Mouse (Mus musculus): ENCODE measurements around the gene Pik3r5. TPM values are rescaled to one million over a fixed set of nuclear protein-coding genes. Genes with fewer than 3 reads are reported as not detected.
A peak's percentile ranks its signal among the peaks of the same experiment; 100 is the strongest.

The Pik3r5 gene
- polyA plus RNA-seq, 1 experiment from 2014 or later = 0.81 TPM

DNA sequence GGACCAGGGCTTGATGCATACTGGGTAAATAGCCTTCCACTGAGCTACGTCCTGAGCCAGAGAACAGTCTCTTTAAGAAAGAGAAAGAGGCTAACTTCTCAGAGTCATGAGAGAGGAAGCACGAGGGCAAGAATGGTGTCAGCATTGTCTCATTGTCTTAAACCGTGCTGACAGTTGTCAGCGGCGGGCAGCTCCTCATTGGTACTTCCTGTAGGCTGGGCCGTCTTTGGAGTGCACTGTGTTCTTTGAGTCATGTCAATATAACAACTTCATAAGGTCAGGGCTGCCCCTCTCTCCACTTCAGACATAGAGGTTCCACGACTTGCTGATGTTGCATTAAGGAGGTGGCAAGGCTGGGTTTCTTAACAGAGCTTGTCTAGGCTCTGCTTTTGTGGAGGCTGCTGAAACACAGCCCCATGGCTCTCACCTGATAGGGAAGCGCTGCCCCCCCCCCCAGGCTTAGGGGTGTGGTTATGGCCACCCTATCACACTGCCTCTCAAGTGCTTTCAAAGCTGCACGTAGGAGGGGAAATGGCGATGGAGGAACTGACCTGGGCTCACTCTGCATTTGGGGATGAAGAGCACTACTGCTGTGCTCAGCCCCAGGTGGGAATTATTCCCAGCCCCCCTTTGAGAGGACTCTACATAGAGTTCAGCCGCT is 24.5 kb upstream of the Pik3r5 start:
- Histone ChIP-seq H3K4me3 (no peak overlapping the region), H3K36me3 (no peaks in the 10 kb centered on the region), H3K9me3 (replicated peaks) (no peaks in the 10 kb centered on the region), H3K27ac (no peak overlapping the region), H3K4me1 (no peaks in the 10 kb centered on the region), H3K4me2 (replicated peaks) (no peak overlapping the region), H3K9ac (no peak overlapping the region), H3K27me3 (peaks cover 27% of the 10 kb centered on the region; the same call in 1 of the 2 replicates)
- no peak for ATAC-seq (ENCODE audit: low FRiP score)
- WGBS = 59% methylated on average over 11 of the region's 11 CpGs

GRCm38 (mm10) chr11:68408127-68408526 is 23.8 kb upstream of the Pik3r5 start:
- H3K27me3 ChIP-seq = peaks cover 20% of the 10 kb centered on the region; the same call in 1 of the 2 replicates
- H3K4me1 ChIP-seq = no peaks in the 10 kb centered on the region
- H3K9me3 ChIP-seq (replicated peaks) = no peaks in the 10 kb centered on the region
- no peaks in the 10 kb centered on the region for H3K36me3 ChIP-seq
- 56% methylated on average over 2 of the region's 2 CpGs for WGBS
- H3K4me3 ChIP-seq = no peak overlapping the region
- H3K27ac ChIP-seq = no peak overlapping the region
- 0 out of 2 replicates have a peak, but pooled peaks have one; percentile 50 for ATAC-seq (ENCODE audit: low FRiP score)
- no peak overlapping the region for H3K9ac ChIP-seq
- no peak overlapping the region for H3K4me2 ChIP-seq (replicated peaks)

GRCm38 (mm10) chr11:68417001-68417400 is 14.9 kb upstream of the Pik3r5 start:
- ATAC-seq (ENCODE audit: low FRiP score) = no peak
- WGBS = 70% methylated on average over 3 of the region's 3 CpGs

DNA sequence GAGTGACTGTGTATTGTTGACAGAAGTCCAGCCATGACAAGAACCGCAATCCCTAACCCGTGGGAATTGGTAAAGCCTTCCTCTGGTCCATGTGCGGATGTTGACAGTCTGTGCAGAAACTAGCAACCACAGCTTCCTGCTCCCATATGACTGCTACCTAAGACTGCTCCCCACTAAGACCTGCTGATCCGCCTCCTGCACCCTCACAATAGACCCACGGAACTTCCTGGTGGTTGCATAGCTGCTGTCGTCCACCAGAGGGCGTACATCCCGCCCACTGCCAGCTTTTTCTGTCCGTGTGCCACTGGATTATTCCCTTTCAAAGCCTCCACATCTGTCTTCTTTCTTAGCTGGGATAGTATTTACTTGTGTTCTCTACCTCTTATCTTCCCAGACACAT is 14.1 kb upstream of the Pik3r5 start:
- 51% methylated on average over 9 of the region's 9 CpGs for WGBS
- Histone ChIP-seq H3K27me3 (peaks cover 5% of the 10 kb centered on the region; the same call in 1 of the 2 replicates), H3K36me3 (no peaks in the 10 kb centered on the region), H3K9me3 (replicated peaks) (0 out of 2 replicates have a peak, but pooled peaks cover 4% of the 10 kb centered on the region), H3K27ac (no peak overlapping the region), H3K4me2 (replicated peaks) (no peak overlapping the region), H3K4me3 (no peak overlapping the region), H3K4me1 (no peaks in the 10 kb centered on the region; the same call in 1 of the 2 replicates), H3K9ac (no peak overlapping the region)
- no peak for ATAC-seq (ENCODE audit: low FRiP score)

More at GRCm38 (mm10) chr11:68417001-68417400, 14.9 kb upstream of the Pik3r5 start:
- Histone ChIP-seq H3K4me3 (no peak overlapping the region), H3K36me3 (no peaks in the 10 kb centered on the region), H3K27ac (no peak overlapping the region), H3K4me1 (no peaks in the 10 kb centered on the region; the same call in 1 of the 2 replicates), H3K9ac (no peak overlapping the region), H3K27me3 (peaks cover 5% of the 10 kb centered on the region; the same call in 1 of the 2 replicates), H3K9me3 (replicated peaks) (0 out of 2 replicates have a peak, but pooled peaks cover 4% of the 10 kb centered on the region), H3K4me2 (replicated peaks) (no peak overlapping the region)

DNA sequence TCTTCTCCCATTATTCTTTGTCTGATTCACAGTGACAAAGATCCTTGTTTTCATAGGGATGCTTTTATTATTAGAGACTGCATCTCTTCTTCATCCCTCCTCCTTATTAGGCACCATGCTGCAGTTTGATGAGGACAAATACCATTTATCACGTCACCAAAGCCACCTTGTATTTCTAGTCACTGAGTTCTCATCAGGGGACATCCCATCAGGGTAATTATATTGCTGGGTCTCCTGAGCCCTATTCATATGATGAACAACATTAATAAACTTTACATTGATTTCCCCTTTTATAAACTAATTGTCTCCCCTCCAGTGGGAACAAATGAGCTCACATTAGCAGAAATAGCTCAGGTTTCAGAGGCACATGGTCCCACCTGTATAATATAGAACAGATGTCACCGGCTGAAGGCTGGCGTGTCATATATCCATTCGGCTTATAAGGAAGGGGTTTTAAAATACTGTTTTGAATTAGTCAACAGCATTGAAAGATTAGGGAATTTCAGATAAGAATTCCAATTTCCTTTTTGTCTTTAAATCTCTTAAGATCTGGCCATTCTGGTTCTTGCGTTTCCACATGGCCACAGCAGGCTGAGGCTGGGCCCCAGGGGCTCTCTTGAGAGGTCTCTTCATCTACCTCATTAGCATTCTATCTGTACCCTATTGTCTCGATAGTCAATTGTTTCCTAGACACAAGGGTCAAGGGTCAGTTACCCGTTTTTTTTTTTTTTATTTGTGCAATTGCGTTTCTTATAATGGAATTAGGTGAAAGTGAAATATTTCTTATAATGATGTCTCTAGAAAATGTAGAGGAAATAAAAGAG is 6.2 kb upstream of the Pik3r5 start:
- peaks cover 9% of the 10 kb centered on the region for H3K27me3 ChIP-seq
- peaks cover 17% of the 10 kb centered on the region for H3K4me1 ChIP-seq
- H3K36me3 ChIP-seq = no peaks in the 10 kb centered on the region
- H3K4me3 ChIP-seq = no peak overlapping the region
- ATAC-seq (ENCODE audit: low FRiP score) = peak; percentile 69; the same call in 1 of the 2 replicates
- H3K9me3 ChIP-seq (replicated peaks) = no peaks in the 10 kb centered on the region
- WGBS = 23% methylated on average over 8 of the region's 8 CpGs
- H3K27ac ChIP-seq = no peak overlapping the region
- H3K9ac ChIP-seq = no peak overlapping the region
- no peak overlapping the region for H3K4me2 ChIP-seq (replicated peaks)

DNA sequence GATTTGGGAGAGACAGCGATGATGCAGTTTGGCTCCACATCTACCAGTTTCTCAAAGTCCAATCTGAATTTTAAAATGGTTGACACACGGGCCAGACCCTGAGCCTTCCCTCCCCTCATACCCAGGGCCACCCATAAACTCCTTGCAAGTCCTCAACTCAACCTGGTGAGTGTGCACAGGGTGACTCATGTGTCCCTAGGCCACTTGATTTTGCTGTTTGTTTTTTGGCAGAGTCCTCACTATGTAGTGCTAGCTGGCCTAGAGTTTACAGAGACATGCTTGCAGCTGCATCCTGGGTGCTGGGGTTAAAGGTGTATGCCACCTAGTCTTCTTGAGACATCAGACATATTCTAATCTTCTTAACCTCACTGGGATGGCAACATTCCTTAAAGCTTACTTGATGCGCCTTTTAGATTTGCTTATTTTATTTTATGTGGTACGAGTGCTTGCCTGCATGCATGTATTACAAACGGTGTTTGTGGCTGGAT is 4.8 kb upstream of the Pik3r5 start:
- Histone ChIP-seq H3K4me2 (replicated peaks) (no peak overlapping the region), H3K27ac (no peak overlapping the region), H3K4me3 (no peak overlapping the region), H3K9me3 (replicated peaks) (no peaks in the 10 kb centered on the region), H3K4me1 (peaks cover 22% of the 10 kb centered on the region), H3K36me3 (no peaks in the 10 kb centered on the region), H3K27me3 (peaks cover 20% of the 10 kb centered on the region), H3K9ac (no peak overlapping the region)
- no peak for ATAC-seq (ENCODE audit: low FRiP score)
- WGBS = 80% methylated on average over 5 of the region's 5 CpGs

DNA sequence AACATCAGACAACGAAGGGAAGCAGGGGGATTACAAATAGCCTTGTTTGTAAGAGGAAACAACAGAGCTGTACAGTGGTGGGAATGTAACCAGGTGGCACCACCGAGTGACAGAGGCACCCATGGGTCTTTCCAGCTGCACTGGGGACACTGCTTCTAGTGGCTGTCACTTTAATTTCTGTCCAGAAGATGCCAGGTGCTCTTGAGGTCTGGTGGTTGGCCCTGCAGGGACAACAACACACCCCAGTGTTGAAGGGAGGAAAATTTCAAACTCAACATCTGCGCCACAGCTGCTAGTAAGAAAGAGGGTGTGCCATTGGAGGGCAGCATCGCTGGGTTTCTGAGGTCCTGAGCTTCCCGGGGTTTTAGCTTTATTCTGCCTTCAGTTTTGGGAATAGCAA is 1.3 kb upstream of the Pik3r5 start:
- no peak for ATAC-seq (ENCODE audit: low FRiP score)
- H3K9me3 ChIP-seq (replicated peaks) = no peaks in the 10 kb centered on the region
- H3K4me3 ChIP-seq = no peak overlapping the region
- no peak overlapping the region for H3K9ac ChIP-seq
- no peaks in the 10 kb centered on the region for H3K36me3 ChIP-seq
- H3K4me2 ChIP-seq (replicated peaks) = no peak overlapping the region
- 65% methylated on average over 5 of the region's 5 CpGs for WGBS
- H3K27ac ChIP-seq = no peak overlapping the region
- peaks cover 24% of the 10 kb centered on the region for H3K4me1 ChIP-seq
- H3K27me3 ChIP-seq = peaks cover 36% of the 10 kb centered on the region

DNA sequence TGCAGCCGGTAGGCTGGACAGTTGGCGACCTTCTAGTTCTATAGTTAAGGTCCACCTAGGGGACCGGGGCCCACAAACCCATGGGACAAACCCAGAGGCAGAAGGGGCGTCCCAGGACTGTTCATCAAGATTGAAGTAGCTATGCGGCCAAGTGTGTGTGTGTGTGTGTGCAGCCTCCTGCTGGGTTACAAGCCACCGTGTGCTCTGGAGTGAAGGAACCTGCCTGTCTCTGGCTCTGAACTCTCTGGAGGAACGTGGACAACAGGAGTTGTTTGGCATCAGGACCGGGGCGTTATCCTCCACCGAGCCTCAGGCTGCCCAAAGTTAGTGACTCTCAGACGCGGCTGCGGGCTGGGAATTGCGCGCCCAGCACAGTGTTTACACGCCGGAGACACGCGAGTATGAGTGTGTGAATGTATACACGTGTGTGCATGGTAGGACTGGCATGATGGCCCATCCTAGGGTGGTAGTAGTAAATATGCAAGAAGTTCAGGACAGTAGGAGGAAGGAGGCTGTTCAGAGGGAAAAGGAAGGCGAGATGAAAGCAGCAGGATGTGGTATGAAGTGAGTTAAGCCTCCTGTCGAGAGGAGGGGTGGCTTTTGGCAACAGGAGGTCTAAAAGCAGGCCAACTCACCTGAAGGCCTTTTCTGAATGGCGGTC is 570 bp downstream of the Pik3r5 start:
- WGBS = 32% methylated on average over 23 of the region's 23 CpGs
- ATAC-seq (ENCODE audit: low FRiP score) = peak; percentile 35
- peak overlapping the region; percentile 35 for H3K4me3 ChIP-seq
- H3K36me3 ChIP-seq = no peaks in the 10 kb centered on the region
- peaks cover 11% of the 10 kb centered on the region for H3K4me1 ChIP-seq
- H3K27ac ChIP-seq = no peak overlapping the region
- H3K9me3 ChIP-seq (replicated peaks) = no peaks in the 10 kb centered on the region
- H3K27me3 ChIP-seq = peaks cover 36% of the 10 kb centered on the region
- H3K9ac ChIP-seq = 0 out of 2 replicates have a peak overlapping the region, but pooled peaks have one; percentile 36
- peak overlapping the region; percentile 51 for H3K4me2 ChIP-seq (replicated peaks)

DNA sequence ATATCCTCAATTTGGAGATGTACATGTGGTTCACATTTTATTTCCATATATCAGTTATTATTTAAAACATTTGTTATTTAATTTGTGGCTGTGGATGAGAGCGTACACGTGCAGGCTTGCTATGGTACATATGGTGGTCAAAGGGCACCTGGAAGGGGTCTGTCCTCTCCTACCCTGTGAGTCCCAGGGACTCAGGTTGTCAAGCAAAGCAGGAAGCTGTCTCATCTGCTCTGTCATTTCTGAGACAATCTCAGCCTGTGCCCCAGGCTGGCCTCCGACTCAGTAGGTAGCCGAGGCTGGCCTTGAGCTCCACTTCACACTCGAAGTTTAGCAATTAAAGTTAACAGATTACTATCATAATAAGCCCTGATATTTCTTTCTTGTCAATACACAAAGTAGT is 1.6 kb downstream of the Pik3r5 start:
- Histone ChIP-seq H3K9ac (no peak overlapping the region), H3K4me3 (no peak overlapping the region), H3K27me3 (peaks cover 36% of the 10 kb centered on the region), H3K4me1 (peaks cover 11% of the 10 kb centered on the region), H3K27ac (no peak overlapping the region), H3K36me3 (no peaks in the 10 kb centered on the region), H3K4me2 (replicated peaks) (no peak overlapping the region), H3K9me3 (replicated peaks) (no peaks in the 10 kb centered on the region)
- WGBS = 87% methylated on average over 5 of the region's 5 CpGs
- ATAC-seq (ENCODE audit: low FRiP score) = no peak

- no peak overlapping the region for H3K4me3 ChIP-seq
- no peaks in the 10 kb centered on the region for H3K9me3 ChIP-seq (replicated peaks)
- ATAC-seq (ENCODE audit: low FRiP score) = no peak
- peaks cover 11% of the 10 kb centered on the region for H3K4me1 ChIP-seq
- no peak overlapping the region for H3K27ac ChIP-seq
- no peaks in the 10 kb centered on the region for H3K36me3 ChIP-seq
- H3K9ac ChIP-seq = no peak overlapping the region
- peaks cover 36% of the 10 kb centered on the region for H3K27me3 ChIP-seq
- WGBS = 88% methylated on average over 2 of the region's 2 CpGs
- no peak overlapping the region for H3K4me2 ChIP-seq (replicated peaks)
These were observed 2.8 kb downstream of the Pik3r5 start for GRCm38 (mm10) chr11:68434697-68435096.

DNA sequence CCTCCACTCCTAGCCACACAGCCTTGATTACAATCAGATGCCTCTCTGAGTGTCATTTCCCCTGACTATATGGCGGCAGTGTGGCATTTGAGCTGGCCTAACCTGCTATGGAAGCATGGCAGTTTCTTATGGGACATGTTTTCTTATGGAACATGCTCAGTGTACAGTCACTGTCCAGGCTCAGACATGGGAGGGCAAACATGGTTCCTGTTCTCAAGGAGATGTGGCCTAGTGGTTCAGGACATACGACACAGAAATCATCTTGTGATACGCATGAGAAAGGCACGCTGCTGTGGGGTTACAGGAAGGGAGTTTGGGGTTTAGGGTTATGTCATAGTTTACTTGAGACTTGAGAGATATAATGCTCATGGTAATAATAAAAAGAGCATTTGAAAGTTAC is 3.7 kb downstream of the Pik3r5 start:
- Histone ChIP-seq H3K4me2 (replicated peaks) (no peak overlapping the region), H3K9ac (no peak overlapping the region), H3K36me3 (no peaks in the 10 kb centered on the region), H3K4me1 (peaks cover 11% of the 10 kb centered on the region), H3K9me3 (replicated peaks) (no peaks in the 10 kb centered on the region), H3K4me3 (no peak overlapping the region), H3K27ac (no peak overlapping the region), H3K27me3 (peaks cover 29% of the 10 kb centered on the region)
- no peak for ATAC-seq (ENCODE audit: low FRiP score)
- 90% methylated on average over 4 of the region's 4 CpGs for WGBS

DNA sequence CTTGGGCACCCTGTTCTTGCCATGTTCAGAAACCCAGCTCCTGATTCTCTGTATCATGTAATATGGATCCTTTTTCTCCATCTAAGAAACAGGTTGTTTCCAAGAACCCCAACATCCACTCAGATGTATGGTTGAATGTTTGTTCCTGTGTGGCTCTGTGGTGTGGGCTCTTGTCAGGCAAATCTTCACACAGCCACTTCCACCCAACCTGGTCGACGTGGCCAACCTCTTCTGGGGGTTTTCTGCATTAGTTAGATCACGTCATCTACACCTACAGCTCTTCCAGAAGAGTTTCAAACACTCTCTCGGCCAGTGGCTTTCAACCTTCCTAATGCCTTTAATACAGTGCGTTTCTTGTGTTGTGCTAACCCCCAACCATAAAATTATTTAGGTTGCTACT is 4.5 kb downstream of the Pik3r5 start:
- WGBS = 82% methylated on average over 5 of the region's 5 CpGs
- Histone ChIP-seq H3K36me3 (no peaks in the 10 kb centered on the region), H3K27ac (no peak overlapping the region), H3K4me2 (replicated peaks) (no peak overlapping the region), H3K27me3 (peaks cover 22% of the 10 kb centered on the region), H3K9me3 (replicated peaks) (no peaks in the 10 kb centered on the region), H3K4me1 (peaks cover 11% of the 10 kb centered on the region), H3K9ac (no peak overlapping the region), H3K4me3 (no peak overlapping the region)
- no peak for ATAC-seq (ENCODE audit: low FRiP score)

Data from hindbrain, embryonic 12.5 days (tissue).